Mouse (Mus musculus) pancreas, adult 10 weeks (tissue): Measurements from ENCODE around the gene Cdk18. TPM values are rescaled to one million over a fixed set of nuclear protein-coding genes. Genes with fewer than 3 reads are reported as not detected.

Experiments
- polyA plus RNA-seq: library from polyadenylated mRNA; stranded (reverse); fragments of 350-450 nt; fragmentation: Illumina TruSeq; extraction: RNeasy Lipid Tissue Mini Kit (QIAGEN cat#74804); gene quantifications from one replicate; pipeline ENCODE4 v1.2.3, GENCODE M21; 2015; ENCODE audit warnings: low read depth, low replicate concordance; ENCODE audit not compliant: insufficient read depth

Gene Cdk18
- 9.9 TPM for polyA plus RNA-seq

DNA sequence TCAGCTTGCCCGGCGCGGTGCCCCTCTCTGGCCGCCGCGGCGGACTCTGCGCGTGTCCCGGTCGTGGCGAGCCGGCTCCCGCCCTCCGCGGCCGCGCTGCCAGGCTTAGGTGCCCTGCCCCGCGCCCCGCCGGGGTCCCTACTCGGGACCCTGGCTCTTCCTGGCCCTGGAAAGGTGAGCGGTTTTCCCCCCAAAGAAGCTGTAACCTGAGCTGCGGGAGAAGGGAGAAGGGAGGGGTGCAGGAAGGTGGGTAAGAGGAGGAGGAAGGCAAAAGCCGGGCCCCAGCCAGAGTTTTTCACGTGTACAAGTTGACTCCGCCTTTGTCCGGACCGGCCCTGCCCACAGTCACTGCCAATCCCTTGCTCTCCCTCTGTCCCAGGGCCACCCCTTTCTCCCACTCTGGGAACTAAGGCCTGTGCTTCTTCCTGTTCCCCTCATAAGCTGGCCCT is at the start of gene Cdk18:
TSS of gene Cdk18 (minus strand) at position 269 of the 449 bp plus-strand sequence.

DNA sequence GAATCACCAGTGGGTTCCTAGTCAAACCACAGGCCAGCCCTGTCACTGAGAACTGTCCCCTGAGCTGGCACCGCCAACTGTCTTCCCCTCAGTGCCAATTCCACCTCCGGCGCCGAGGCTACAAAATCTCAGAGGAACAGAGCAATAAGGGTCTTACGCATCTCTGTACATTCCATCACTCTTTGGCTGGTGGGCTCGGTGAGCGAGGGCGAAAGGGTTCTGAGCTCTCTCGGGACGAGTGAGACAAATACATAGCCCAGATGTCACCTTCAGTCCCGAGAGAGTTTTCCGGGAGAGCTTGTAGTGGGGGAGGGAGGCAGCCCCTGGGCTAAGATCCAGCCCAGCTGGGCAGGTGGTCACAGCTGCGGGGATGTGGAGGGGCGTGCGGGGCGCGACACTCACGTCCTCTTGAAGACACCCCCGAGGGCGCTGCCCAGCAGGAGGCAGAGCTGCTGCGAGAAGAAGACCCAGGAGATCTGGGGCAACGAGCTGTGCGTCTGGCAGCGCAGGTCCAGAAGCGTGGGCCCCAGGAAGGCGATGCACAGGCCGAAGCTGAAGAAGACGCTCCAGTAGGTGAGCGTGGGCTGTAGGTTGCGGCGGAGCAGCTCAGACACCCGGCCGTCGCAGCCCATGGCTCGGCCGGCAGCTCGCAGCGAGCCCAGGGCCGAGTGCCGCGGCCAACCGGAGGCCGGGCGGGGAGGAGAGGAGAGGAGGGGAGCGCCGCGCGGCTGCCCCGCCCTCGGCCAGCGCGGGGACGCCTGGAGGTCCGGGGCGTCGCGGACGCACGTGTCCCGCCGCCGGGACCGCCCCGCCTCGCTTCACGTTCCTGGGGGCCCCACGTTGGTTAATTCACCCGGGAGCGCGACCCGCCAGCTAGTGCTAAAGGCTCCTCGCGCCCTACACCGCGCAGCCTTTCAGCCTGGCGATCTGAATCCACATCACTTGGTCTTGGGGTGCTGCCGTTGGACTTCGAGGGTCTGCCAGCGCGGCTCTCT is 71.9 kb downstream of the Cdk18 start, which contains the start of gene Mfsd4a:
TSS of gene Mfsd4a (minus strand) at position 802 of the 995 bp plus-strand sequence.

Other genes starting within 250 kb of the Cdk18 start
- 5.5 TPM for gene Nucks1, start 229.2 kb downstream of the Cdk18 start, polyA plus RNA-seq
- gene Slc45a3, start 176.7 kb downstream of the Cdk18 start, polyA plus RNA-seq = 0.55 TPM
- gene Elk4, start 132.1 kb downstream of the Cdk18 start, polyA plus RNA-seq = 11.0 TPM
- gene Mfsd4a, start 71.6 kb downstream of the Cdk18 start, polyA plus RNA-seq = 2.4 TPM
- gene Lemd1, start 51.7 kb upstream of the Cdk18 start, polyA plus RNA-seq = not detected
- not detected for gene AC124108.1, start 51.8 kb upstream of the Cdk18 start, polyA plus RNA-seq
- not detected for gene Gm10188, start 90.1 kb upstream of the Cdk18 start, polyA plus RNA-seq
- 0.92 TPM for gene Klhdc8a, start 158.9 kb upstream of the Cdk18 start, polyA plus RNA-seq
- 1.7 TPM for gene Nuak2, start 176.4 kb upstream of the Cdk18 start, polyA plus RNA-seq